Comparison of ENCODE assay signal across 12 mouse cellular contexts in the genomic region with DNA sequence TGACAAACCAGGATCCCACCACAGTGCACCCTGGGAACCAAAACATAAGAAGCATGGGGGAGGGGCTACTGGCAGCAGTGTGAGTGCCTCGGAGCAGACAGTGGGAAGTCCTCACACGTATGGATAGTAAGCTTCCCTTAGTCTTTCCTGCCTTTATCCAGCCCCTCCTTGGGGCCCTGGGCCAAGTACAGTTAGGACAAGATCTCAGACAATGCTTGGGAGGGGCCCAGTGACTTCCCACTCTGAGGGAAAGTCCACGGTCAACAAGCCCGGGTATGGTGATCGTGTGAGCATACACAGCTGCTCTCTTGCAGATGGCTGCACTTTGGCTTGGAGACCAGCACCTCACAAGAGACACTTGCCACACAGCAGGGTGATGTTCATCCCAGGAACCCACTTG. TPM values are rescaled to one million over a fixed set of nuclear protein-coding genes. Genes with fewer than 3 reads are reported as not detected.
DNase-seq lines count a peak whose midpoint lies in the region; ATAC-seq and TF ChIP-seq lines count a peak whose summit lies in the region.
"Had no signal": no experiment of that assay in that cellular context is flagged by ENCODE, and none has a peak within 500 bp of the region (broad histone marks: within the 10 kb centered on the region; RNA-seq: fewer than 3 reads in every experiment).

No protein-coding gene starts in this region.

- H3K9me3 ChIP-seq in hindbrain, embryonic 11.5 days (ENCODE audit: control insufficient read depth, low read length): no peaks in the 10 kb centered on the region
- H3K9me3 ChIP-seq in hindbrain, embryonic 13.5 days: no peaks in the 10 kb centered on the region
- H3K9me3 ChIP-seq: hindbrain, embryonic 10.5 days; liver, embryonic 13.5 days had no signal

- peak; percentile 28 for DNase-seq in gastrocnemius, adult 2 months
- DNase-seq in gastrocnemius, postnatal 10 days: no peak
- DNase-seq in heart, adult 18-20 months: peak; percentile 31 to 76
- DNase-seq in heart, postnatal 25 days (ENCODE audit: low spot score): peak; percentile 46
- peak; percentile 60 for DNase-seq in lung, postnatal 14 days
- DNase-seq in natural killer cell, adult 2 months (ENCODE audit: low spot score in 2 of 2): no peak
- no peak for DNase-seq in hindbrain, embryonic 11.5 days (ENCODE audit: low spot score)
- DNase-seq: liver, embryonic 13.5 days had no signal

- no peak overlapping the region for H3K4me2 ChIP-seq in hindbrain, embryonic 11.5 days (replicated peaks; ENCODE audit: low read depth, low read length)
- H3K4me2 ChIP-seq in hindbrain, embryonic 13.5 days: no peak overlapping the region
- H3K4me2 ChIP-seq: liver, embryonic 13.5 days had no signal

- no peak overlapping the region for H3K4me3 ChIP-seq in gastrocnemius, adult 2 months
- H3K4me3 ChIP-seq in hindbrain, embryonic 11.5 days (ENCODE audit: low read depth, low read length): no peak overlapping the region
- H3K4me3 ChIP-seq in hindbrain, embryonic 13.5 days: no peak overlapping the region
- H3K4me3 ChIP-seq: hindbrain, embryonic 10.5 days; liver, embryonic 13.5 days had no signal

- H3K36me3 ChIP-seq in hindbrain, embryonic 11.5 days (ENCODE audit: control insufficient read depth, insufficient read depth, low read length): 0 out of 2 replicates have a peak, but pooled peaks cover 3% of the 10 kb centered on the region
- H3K36me3 ChIP-seq in hindbrain, embryonic 13.5 days: peaks cover 29% of the 10 kb centered on the region

- no peak overlapping the region for H3K9ac ChIP-seq in hindbrain, embryonic 11.5 days (ENCODE audit: low read depth, low read length)
- H3K9ac ChIP-seq in hindbrain, embryonic 13.5 days: no peak overlapping the region
- H3K9ac ChIP-seq: liver, embryonic 13.5 days had no signal

- intact Hi-C loops in gastrocnemius, adult 2 months (cut with DNase I): no loop called here
- intact Hi-C loops in heart, postnatal 25 days (cut with DNase I): loop anchor here (2.0 kb wide), 1 partner anchor 17 kb away; no protein-coding TSS in a partner anchor

- no peaks in the 10 kb centered on the region for H3K4me1 ChIP-seq in hindbrain, embryonic 11.5 days (replicated peaks; ENCODE audit: control insufficient read depth, insufficient read depth, low read length)
- H3K4me1 ChIP-seq in hindbrain, embryonic 13.5 days (replicated peaks): no peaks in the 10 kb centered on the region; the same call in 1 of the 2 replicates

- H3K27ac ChIP-seq in gastrocnemius, adult 2 months: 0 out of 2 replicates have a peak overlapping the region, but pooled peaks have one; percentile 4
- H3K27ac ChIP-seq in hindbrain, embryonic 11.5 days (ENCODE audit: low read depth, low read length): no peak overlapping the region
- H3K27ac ChIP-seq in hindbrain, embryonic 13.5 days: no peak overlapping the region
- H3K27ac ChIP-seq: hindbrain, embryonic 10.5 days; liver, embryonic 13.5 days had no signal

- no peak for TF ChIP-seq CTCF in gastrocnemius, adult 2 months (IDR thresholded peaks at IDR 0.05)

- ATAC-seq in hindbrain, embryonic 11.5 days (ENCODE audit: low FRiP score): no peak
- no peak for ATAC-seq in hindbrain, embryonic 13.5 days (ENCODE audit: low FRiP score)
- ATAC-seq: forebrain, embryonic 14.5 days had no signal

- H3K27me3 ChIP-seq in hindbrain, embryonic 11.5 days (ENCODE audit: control insufficient read depth, insufficient read depth, low read length): no peaks in the 10 kb centered on the region
- no peaks in the 10 kb centered on the region for H3K27me3 ChIP-seq in hindbrain, embryonic 13.5 days
- H3K27me3 ChIP-seq: liver, embryonic 13.5 days had no signal

- 59% methylated on average over 5 of the region's 5 CpGs for WGBS in hindbrain, embryonic 11.5 days
- 59% methylated on average over 5 of the region's 5 CpGs for WGBS in hindbrain, embryonic 13.5 days

RNA-seq across cellular contexts. Expression of gene Tfip11, which starts 8.8 kb away (rescaled TPM):
- 10 to 100 TPM; 10.6 to 15.5 TPM for total RNA-seq in gastrocnemius, adult 2 months (2021)
- 10 to 100 TPM; 14.8 to 15.9 TPM for total RNA-seq in gastrocnemius, postnatal 10 days (2021)
- total RNA-seq in heart, adult 18-20 months (2021): 10 to 100 TPM; 20.5 to 20.8 TPM
- total RNA-seq in heart, postnatal 25 days (2021): 10 to 100 TPM; 16.3 to 17.9 TPM
- polyA plus RNA-seq in hindbrain, embryonic 11.5 days (2014; fragmentation: Nextera tagmentation; extraction: Ambion mirVana): 17.6 and 22.8 TPM in 2 replicates
- 32.2 and 33.7 TPM in 2 replicates for polyA plus RNA-seq in hindbrain, embryonic 13.5 days (2015; fragmentation: Nextera tagmentation; extraction: Ambion mirVana)

RNA-seq across cellular contexts. Expression of gene Srrd, which starts 25.5 kb away (rescaled TPM):
- 1 to 10 TPM; 4.2 to 5.6 TPM for total RNA-seq in gastrocnemius, adult 2 months (2021)
- total RNA-seq in gastrocnemius, postnatal 10 days (2021): 1 to 10 TPM; 4.7 to 5.0 TPM
- 10 to 100 TPM in 1 of 2 experiments, 1 to 10 TPM in 1; 6.8 to 10.0 TPM for total RNA-seq in heart, adult 18-20 months (2021)
- 1 to 10 TPM; 7.5 to 8.1 TPM for total RNA-seq in heart, postnatal 25 days (2021)
- 49.8 and 50.5 TPM in 2 replicates for polyA plus RNA-seq in hindbrain, embryonic 11.5 days (2014; fragmentation: Nextera tagmentation; extraction: Ambion mirVana)
- 53.6 and 60.2 TPM in 2 replicates for polyA plus RNA-seq in hindbrain, embryonic 13.5 days (2015; fragmentation: Nextera tagmentation; extraction: Ambion mirVana)

RNA-seq across cellular contexts. Expression of gene Hps4, which starts 25.6 kb away (rescaled TPM):
- 1 to 10 TPM; 4.3 to 6.3 TPM for total RNA-seq in gastrocnemius, adult 2 months (2021)
- total RNA-seq in gastrocnemius, postnatal 10 days (2021): 1 to 10 TPM; 6.5 to 6.8 TPM
- 10 to 100 TPM; 10.5 to 12.4 TPM for total RNA-seq in heart, adult 18-20 months (2021)
- 10 to 100 TPM; 10.2 to 12.1 TPM for total RNA-seq in heart, postnatal 25 days (2021)
- 29.8 and 30.0 TPM in 2 replicates for polyA plus RNA-seq in hindbrain, embryonic 11.5 days (2014; fragmentation: Nextera tagmentation; extraction: Ambion mirVana)
- polyA plus RNA-seq in hindbrain, embryonic 13.5 days (2015; fragmentation: Nextera tagmentation; extraction: Ambion mirVana): 40.3 and 43.2 TPM in 2 replicates

RNA-seq across cellular contexts. Expression of gene Gm6583, which starts 38.5 kb away (rescaled TPM):
- total RNA-seq in gastrocnemius, adult 2 months (2021): not detected
- total RNA-seq in gastrocnemius, postnatal 10 days (2021): not detected
- total RNA-seq in heart, adult 18-20 months (2021): not detected
- total RNA-seq in heart, postnatal 25 days (2021): not detected
- 0.13 and 0.26 TPM in 2 replicates for polyA plus RNA-seq in hindbrain, embryonic 11.5 days (2014; fragmentation: Nextera tagmentation; extraction: Ambion mirVana)
- polyA plus RNA-seq in hindbrain, embryonic 13.5 days (2015; fragmentation: Nextera tagmentation; extraction: Ambion mirVana): 0.17 and 0.34 TPM in 2 replicates
- total RNA-seq: layer of hippocampus, postnatal 14 days had no signal

RNA-seq across cellular contexts. Expression of gene Tpst2, which starts 40.8 kb away (rescaled TPM):
- 10 to 100 TPM; 12.6 to 25.4 TPM for total RNA-seq in gastrocnemius, adult 2 months (2021)
- total RNA-seq in gastrocnemius, postnatal 10 days (2021): 10 to 100 TPM; 21.5 to 23.6 TPM
- total RNA-seq in heart, adult 18-20 months (2021): 10 to 100 TPM; 47.1 to 50.0 TPM
- total RNA-seq in heart, postnatal 25 days (2021): 10 to 100 TPM; 38.7 to 42.3 TPM
- 27.0 and 32.3 TPM in 2 replicates for polyA plus RNA-seq in hindbrain, embryonic 11.5 days (2014; fragmentation: Nextera tagmentation; extraction: Ambion mirVana)
- 26.9 and 30.0 TPM in 2 replicates for polyA plus RNA-seq in hindbrain, embryonic 13.5 days (2015; fragmentation: Nextera tagmentation; extraction: Ambion mirVana)

Comparison
In these comparisons a context has a peak if more than half of its experiments do, and no peak if none do; other contexts are left out.
1. DNase-seq: peak in gastrocnemius, adult 2 months (single experiment), heart, adult 18-20 months (2 of 2), heart, postnatal 25 days (single experiment) and lung, postnatal 14 days (single experiment); none in gastrocnemius, postnatal 10 days (single experiment), natural killer cell, adult 2 months (0 of 2) and hindbrain, embryonic 11.5 days (single experiment).